Mouse (Mus musculus): Measurements from ENCODE around the gene Igf2bp3. TPM values are rescaled to one million over a fixed set of nuclear protein-coding genes. Genes with fewer than 3 reads are reported as not detected.

Gene Igf2bp3
- total RNA-seq, 2 experiments from 2014 or later: not detected

DNA sequence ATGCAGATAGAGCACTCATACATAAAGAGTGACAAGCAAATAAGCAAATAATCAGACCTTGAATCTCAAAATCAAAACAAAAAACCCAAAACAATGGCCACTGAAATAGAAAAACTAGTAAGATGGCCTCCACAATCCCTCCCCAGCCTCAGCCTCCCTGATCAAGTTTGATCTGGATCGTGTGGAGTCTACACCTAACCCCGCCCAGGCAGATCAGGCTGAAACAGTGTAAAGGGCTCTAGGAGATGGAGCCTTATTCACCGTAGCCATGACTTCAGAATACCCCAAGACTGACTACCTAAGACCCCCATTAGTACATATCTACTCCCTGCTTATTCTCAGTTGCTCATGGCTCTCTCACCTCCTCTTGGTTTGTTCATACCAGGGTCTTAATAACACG, 41.1 kb downstream of the Igf2bp3 start:
- no peak for DNase-seq

DNA sequence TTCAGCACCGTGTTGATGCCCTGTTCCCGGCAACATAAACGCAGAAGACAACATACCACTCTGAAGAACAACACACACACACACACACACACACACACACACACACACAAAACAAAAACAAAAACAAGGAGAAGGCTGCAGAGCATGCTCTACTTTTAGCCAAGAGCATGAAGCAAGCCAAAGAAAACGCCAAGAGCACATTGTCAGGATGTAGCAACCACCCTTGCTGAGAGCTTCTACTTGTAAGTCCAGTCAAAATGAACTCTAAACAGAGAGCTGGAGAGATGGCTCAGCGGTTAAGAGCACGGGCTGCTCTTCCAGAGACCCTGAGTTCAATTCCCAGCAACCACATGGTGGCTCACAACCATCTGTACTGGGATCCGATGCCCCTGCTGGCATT, 41.5 kb downstream of the Igf2bp3 start:
- DNase-seq: no peak

DNA sequence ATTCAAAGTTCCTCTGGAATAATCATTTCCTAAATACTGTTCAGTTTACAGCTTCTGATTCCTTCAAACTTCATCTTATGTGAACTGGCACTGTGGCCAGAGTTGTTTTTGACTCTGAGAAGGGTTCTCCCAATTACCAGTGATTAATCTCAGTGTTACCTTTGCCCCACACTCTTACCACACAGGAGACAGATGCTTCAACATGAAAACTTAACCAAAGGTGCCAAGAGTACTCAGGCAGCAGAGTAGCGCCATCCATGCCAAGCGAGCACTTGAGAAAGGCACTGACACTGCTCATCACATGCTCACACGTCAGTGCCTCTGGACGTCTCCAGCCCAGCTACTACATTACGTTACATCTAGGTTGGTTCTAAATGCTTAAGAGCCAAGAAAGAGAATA, 43.5 kb downstream of the Igf2bp3 start:
- DNase-seq: no peak

DNA sequence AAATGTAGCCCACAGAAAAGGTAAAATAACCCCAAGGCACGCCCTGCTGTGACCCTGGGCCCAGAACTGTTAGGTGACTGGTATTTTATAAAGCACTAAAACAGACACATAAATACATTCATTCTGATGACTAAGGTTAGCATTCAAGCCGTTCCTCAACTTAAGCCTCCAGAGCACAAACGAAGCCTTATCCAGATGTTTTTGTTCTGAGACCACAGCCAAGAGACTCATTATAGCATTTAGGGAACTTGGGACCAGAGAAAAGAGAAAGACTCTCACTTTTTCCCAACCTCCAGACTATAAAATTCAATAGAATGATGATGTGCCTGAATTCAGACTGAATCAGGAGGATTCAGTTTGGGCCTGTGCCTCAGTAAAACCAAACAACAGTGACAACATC, 46.1 kb downstream of the Igf2bp3 start:
- no peak for DNase-seq

DNA sequence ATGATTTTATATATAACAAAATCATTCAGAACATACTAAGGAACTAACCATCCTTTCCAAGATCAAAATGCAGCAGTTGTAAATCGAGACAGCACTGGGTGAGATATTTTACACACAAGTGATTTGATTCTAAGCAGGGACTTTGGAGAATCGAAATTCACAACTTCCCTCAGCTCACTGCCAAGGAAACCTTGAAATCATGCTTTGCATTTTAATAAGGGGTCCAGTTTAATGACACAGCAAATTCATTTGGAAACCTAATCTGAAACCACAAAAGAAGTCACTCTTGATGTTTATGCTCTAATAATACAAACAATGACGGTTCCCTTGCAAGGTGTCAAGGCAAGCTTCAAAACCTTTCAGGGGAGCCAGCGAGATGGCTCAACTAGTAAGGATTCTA, 47.4 kb downstream of the Igf2bp3 start:
- DNase-seq: no peak

DNA sequence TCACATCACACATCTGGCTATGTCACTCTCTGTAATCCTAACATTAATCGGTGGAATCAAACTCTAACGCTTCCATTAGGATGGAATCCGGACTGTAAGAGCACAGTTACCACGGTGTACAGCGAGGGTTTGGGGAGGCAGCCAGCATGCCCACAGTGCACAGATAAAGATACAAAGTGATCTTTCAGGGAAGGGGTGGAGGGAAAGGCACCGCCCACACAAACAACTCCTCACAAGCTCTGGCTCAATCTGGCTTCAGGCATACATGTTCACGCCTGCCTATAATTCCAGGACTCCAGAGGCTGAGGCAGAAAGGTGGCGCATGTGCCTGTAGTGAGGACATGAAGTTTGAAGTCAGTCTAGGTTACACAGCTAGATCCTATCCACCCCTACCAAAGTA, 48.4 kb downstream of the Igf2bp3 start:
- DNase-seq: no peak

DNA sequence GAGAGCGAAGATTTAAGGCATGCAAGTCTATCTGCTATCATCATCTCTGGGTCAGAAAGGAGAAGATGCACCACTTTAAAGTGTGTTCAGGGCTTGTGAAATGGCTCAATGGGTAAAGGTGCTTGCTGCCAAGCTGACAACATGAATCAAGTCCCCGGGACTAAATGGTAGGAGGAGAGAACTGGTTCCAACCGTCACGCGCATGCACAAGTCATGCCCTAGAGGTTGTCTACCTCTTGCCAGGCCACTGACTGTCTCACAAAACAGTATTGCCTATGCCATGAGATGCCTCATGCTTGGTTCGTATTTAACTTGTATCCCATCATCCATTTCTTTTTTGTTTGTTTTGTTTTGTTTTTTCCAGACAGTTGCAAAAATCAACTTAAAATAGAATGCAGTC, 48.9 kb downstream of the Igf2bp3 start:
- DNase-seq: no peak

DNA sequence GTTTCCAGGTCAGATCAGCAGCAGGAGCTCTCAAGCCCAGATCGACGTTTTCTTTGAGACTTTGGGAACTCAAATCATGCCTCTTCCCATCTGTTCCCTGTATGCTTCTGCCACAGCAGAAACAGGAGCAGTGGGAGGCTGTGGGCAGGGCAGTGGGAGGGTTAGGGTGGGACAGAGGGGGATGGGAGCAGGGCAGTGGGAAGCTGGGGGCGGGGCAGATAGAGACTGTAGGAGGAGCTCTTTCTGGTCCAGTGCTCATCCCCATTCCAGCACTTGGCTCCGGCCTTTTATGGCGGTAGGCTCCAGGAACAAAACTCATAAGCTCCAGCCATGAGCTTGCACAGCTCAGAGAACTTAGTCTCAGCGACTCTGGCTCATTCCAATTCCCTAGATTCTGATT, 49.7 kb downstream of the Igf2bp3 start:
- DNase-seq: no peak

DNA sequence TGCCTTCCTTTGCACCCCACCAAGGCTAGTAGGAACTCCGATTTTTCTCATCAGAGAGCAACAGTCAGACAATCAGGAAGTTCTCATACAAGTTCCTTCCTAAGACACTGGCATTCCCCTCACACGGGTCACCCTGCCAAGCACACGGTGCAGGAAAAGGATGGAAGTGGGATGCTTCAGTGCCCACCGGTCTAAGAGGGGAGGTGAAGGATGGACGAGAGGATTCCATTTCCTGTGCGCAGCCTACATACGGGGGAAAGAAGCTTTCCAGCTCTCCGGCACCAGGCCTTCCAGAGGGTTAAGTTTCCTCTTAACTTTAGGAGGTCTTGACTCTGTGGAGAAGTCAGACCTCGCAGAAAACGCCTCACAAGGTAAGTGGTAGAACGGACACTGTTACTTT, 50.1 kb downstream of the Igf2bp3 start:
- no peak for DNase-seq

DNA sequence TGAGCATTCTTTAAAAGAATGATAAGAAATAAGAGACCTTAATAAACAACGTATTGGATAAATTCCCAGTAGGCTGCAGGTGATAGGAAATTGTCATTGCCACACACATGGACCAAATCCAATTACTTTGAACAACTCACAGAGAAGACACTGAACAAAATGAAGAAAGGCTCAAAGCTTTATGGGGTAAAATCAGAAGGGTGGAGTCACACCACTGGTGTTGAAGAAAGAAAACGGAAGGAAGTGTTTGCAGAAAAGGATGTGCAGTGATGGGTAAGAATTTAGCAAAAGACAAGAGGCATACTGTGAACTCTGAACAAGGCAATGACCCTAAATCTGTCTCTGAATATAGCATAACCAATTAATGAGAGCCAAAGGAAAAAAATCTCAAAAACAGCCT, 54.8 kb downstream of the Igf2bp3 start:
- DNase-seq: no peak

DNA sequence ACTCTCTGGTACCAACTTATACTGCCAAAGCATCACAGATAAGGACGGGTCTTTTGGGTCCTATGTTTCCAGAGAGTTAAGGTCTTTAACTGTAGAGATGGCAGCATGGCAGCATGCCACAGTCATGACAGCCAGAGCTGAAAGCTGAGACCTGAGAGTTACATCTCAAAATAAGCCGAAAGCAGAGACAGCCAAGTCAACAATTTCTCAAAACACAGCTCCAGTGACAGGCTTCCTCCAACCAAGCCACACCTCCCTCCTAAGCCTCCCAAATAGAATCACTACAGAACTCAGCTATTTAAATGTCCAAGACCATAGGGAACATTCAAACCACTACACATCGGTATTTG, 58.0 kb downstream of the Igf2bp3 start:
- no peak for DNase-seq

DNA sequence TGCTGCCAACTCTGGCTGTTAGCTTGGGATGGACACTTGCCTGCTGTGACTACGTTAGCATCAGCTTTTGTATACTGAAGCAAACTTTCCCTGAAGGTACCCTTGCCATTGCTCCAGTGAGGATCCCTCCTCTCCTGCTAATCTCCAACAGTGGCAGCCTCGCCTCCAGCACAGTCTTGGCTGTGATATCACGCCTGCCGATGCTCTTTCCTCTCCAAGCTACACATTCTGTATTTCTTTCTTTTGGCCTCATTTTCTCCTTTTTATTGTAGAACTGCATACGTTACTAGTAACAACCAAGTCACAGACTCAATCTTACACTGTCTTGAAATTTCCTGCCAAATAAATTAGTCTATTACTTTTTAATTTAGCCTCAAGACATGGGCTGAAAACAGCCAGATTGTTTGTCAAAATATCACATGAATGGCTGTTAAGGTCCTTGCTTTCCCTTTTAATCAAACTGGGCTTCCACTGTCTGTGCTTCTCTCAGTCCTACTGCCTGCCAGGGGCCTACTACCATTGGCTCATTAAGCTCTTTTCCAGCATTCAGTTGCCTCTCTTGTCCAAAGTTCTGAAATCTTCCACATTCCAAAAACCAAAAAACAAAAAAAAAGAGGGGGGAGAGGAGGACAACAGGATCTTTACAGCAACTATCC, 58.5 kb downstream of the Igf2bp3 start:
- DNase-seq: no peak

DNA sequence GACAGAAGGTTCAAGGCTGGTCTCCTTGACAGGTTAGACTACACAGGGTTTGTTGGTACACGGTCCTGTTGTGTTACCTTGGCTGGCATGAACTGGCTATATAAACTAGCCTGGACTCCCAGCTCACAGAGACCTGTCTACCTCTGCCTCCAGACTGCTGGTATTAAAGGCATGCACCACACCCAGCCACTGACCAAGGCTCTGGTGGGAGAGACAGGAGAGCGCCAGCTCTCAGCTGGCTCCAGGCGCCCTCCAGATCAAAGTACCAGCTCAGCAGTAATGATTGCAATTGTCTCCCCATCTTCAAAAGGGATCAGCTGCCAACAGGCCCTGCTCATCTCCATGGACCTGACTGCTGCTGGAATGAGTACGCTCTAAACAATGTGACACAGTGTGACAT, 63.3 kb downstream of the Igf2bp3 start:
- DNase-seq: no peak

DNA sequence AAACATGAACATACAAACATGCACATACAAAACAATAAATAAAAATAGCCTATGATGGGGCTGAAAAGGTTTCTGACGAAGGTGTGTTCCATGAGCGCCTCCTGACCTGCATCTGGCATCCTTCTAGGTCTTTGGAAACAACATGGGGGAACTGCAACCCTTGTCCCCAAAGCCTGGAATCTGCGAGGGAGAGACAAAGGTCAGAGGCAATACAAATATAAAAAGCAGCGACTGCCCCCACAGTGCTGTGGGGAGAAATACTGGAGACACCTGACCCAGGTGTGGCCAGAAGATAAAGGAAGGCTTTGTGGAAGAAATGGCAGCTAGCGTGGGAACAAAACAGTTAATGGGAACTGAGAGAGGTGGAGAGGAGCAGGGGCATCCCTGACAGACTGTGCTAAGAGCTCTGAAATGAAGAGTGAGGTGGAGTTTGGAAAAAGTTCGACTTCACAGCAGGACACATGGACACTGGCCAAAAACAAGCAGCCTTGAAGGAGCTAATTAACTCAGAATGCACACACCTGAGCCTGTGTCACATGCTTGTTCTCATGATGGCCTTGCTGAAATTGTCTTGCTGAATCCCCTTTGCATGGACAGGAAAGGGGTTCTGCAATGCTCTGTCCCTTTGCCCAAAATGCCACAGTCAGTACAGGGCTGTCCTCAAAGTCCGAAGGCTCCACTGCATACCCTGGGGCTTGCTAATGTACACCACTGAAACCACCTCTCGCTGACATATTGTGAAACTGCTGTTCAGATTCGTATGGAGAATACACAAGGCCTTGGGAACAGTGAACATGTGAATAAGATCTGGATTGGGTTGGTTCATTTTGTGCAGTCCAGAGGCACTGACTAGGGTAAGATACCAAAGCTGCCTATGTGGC, 64.2 kb downstream of the Igf2bp3 start:
- no peak for DNase-seq

DNA sequence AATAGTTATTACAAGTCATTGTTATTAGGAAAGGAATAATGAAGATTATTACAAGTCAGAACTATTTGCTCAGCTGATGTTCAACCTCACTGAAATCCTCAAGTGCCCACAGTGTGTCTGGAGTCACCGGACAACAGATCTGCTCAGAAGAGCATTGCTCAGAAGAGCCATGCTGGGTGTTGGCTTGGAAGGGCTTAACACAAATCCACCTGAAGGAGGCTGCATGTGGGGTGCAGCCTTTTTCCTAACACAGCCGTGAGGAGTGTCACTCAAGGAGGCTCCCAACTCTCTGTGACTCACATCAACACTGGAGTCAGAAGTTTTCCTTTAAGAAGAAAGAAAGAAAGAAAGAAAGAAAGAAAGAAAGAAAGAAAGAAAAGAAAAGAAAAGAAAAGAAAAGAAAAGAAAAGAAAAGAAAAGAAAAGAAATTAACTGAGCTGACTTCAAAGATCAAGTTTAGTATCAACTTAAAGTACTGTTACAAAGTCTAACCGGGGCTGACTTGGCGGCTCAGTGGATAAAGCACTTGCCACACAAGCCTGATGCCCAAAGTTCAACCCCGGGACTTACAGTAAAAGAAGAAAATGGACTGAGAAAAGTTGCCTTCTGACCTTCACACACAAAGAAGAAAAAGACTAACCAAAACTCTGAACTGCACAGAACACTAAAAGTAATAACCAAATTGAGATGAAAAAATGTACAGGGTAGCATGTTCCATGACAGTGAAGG, 65.4 kb downstream of the Igf2bp3 start:
- no peak for DNase-seq

DNA sequence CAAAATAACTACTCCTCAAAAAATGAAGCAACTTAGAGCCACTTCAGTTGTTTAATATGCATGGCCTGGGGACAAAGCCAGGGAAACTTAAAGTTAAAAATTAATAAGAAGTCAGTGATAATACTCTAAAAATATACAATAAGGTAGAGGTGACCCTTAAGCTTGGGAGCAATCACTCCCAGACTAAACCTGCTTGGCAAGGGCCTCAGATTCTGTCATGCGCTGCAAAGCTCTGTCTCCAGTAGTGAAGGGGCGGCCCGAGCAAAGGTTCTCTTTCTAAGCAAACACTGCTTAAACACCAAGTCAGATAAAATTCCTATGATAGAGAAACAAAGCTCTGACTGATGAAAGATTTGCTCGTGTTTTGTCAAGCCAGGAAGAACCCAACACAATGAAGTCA, 66.0 kb downstream of the Igf2bp3 start:
- no peak for DNase-seq

DNA sequence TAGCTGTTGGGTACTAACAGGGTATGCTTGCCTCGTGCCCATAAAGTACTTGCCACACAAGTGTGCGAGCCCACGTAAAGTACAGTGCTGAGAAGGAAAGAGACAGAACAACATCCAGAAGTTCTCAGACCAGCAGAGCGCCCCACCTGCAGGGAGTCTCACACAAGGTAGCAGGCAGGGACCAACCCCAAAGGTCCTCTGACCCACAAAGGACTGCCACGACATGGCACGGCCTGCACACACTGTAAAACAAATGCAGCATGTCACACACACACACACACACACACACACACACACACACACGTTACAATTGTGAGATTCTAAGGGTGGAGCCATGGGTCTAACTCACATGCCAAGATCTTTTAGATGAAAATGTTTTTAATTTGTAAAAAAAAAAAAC, 66.4 kb downstream of the Igf2bp3 start:
- DNase-seq: no peak

DNA sequence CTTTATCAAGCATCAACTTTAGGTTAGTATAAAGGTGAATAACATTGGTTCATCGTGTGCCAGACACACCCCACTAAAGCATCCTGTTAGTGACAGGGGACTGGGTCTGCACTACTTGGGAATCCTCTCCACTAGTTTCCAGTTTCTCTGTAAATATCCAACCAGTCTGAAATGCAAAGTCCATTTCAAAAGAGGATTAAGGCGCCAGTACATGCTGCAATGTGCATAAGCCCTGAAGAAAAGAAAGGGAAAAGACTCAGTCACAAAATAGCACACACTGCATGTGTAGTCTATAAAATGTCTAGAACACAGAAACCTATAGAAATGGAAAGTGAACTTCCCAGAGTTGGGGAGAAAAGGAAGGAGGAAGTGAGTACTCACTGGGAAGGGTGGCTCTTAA, 68.3 kb downstream of the Igf2bp3 start:
- DNase-seq: no peak

DNA sequence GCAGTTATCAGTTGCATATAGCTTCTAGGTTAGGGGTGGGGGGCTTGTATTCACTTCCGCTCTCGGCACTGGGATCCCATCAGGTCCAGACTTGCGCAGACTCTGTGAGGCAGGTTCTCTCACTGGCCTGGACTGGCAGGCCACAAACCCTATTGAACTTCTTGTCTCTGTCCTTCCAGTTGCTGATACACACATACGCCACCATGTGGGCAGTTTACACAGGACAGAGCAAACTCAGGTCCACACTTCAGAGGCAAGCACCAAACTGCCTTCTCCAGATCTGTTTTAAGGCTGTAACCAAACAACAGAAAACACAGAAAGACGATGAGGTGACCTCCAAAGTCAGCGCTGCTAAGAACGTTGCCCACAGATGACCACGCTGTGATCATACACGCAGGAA, 72.3 kb downstream of the Igf2bp3 start:
- no peak for DNase-seq

DNA sequence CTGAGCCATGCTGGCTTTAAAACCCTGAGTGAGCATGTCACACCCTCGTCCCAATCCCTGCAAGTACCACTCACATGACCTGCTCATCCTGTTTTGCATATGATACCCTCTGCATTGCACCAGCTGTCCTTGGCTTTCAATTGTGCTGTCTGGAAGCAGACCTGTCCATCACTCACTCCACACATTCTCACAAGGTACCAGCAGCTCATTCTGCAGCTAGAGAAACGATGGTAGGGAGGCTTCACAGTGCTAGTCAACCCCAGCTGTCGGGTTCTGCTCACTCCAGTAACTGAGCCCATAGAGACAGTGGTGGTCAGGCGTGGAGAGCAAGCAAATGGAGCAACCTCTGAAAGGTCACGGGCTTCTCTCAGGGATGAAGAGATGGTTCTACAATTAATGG, 73.6 kb downstream of the Igf2bp3 start:
- DNase-seq: no peak

DNA sequence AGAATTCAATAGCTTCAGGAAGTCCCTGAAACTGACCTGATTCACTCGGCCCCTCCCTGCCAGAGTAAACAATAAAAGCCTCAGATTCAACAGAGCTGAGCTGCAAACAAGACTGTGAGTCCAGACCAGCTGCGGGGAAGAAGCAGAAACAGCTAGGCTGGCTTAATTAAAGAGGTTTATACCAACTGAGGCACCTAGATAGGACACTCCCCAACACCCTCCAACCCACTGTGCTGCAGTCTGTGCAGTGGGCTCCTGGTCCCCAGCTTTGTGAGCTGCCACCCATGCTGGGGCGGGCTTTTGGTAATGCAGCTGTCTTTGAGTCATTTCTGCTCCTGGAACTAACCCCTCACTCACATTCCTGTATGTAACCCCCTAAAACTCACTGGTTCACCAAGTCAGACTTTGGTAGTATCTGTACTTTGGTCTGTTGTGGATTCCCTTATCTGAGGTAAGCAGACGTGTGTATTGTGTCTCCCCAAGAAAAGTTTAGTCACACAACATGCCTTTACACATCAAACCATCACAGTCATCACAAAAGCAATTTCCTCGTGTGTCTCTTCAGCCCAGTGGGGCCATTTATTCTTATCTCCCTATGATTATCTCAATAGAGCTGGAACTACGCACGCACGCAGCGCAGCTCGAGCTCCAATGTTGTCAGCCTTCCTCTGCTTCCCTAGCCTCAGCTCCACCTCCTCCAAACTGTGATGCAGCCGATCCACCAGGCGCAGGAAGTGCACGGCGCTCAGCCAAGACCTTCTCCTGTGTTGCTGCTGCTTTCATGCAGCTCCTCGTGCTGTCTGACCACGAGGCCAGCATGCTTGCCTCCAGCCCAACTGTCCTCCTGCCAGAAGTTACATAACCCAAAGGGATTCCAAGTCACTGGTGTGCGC, 76.4 kb downstream of the Igf2bp3 start:
- no peak for DNase-seq

DNA sequence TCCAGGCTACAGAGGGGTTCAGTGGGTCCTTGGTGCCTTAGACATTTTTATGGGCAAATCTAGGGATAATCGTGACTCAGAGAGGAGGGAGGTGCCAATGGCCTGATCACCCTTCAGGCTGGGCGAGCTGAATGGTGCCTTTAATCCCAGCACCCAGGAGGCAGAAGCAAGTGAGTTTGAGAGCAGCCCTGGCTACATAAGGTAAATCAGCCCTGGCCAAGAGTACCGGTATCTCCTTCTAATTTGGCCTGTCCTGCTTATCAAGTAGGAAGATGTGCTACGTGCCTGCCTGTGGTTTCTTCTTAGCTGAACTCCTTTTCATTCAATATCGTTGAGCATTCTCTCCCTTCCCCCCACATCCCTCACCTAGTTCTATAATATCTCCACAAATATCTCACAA, 78.0 kb downstream of the Igf2bp3 start:
- no peak for DNase-seq
